Mouse (Mus musculus) myocyte (in vitro differentiated cells): ENCODE results near the gene Bag5. TPM values are rescaled to one million over a fixed set of nuclear protein-coding genes. Genes with fewer than 3 reads are reported as not detected.

Source experiments
- H3K27me3 ChIP-seq: one replicate; pipeline ENCODE4 v1.6.1; 2011; ENCODE audit not compliant: control insufficient read depth, insufficient read depth, insufficient read length
- H3K36me3 ChIP-seq: one replicate; pipeline ENCODE4 v1.6.1; 2011; ENCODE audit not compliant: control insufficient read depth, insufficient read depth
- H3K4me2 ChIP-seq: one replicate; pipeline ENCODE4 v1.6.1; 2011; ENCODE audit warnings: low read depth, control low read depth
- H3K4me3 ChIP-seq: one replicate; pipeline ENCODE4 v1.5.1; 2011; ENCODE audit warnings: mild to moderate bottlenecking, control low read depth, moderate library complexity
- H3K79me2 ChIP-seq: one replicate; pipeline ENCODE4 v1.6.1; 2011; ENCODE audit not compliant: control insufficient read depth, insufficient read depth
- H3ac ChIP-seq: one replicate; pipeline ENCODE4 v1.6.1; 2011; ENCODE audit not compliant: control insufficient read depth, insufficient read length
- CEBPB ChIP-seq: IDR thresholded peaks from 2 replicates; pipeline ENCODE4 v1.6.1; 2011; ENCODE audit warnings: mild to moderate bottlenecking, moderate library complexity; ENCODE audit not compliant: poor library complexity, insufficient read depth, severe bottlenecking
- E2F4 ChIP-seq: IDR thresholded peaks from one replicate; pipeline ENCODE4 v1.6.1; 2011; ENCODE audit warnings: mild to moderate bottlenecking, control low read depth, moderate library complexity; ENCODE audit not compliant: insufficient read depth
- MAX ChIP-seq: IDR thresholded peaks from one replicate; pipeline ENCODE4 v1.6.1; 2011; ENCODE audit warnings: low read depth, mild to moderate bottlenecking, control low read depth
- MYOD1 ChIP-seq, 3 experiments: IDR thresholded peaks; one replicate each; pipeline ENCODE4 v1.6.1; 2011; ENCODE audit warnings: control low read depth in 2 of 3, low read depth in 2 of 3, mild to moderate bottlenecking in 2 of 3, moderate library complexity in 1 of 3; ENCODE audit not compliant: insufficient read length in 2 of 3, control insufficient read depth in 1 of 3
- MYOG ChIP-seq, 3 experiments: IDR thresholded peaks; one replicate each; pipeline ENCODE4 v1.6.1; 2011; ENCODE audit warnings: control low read depth in 2 of 3, low read depth in 2 of 3, mild to moderate bottlenecking in 2 of 3; ENCODE audit not compliant: insufficient read length in 2 of 3, control insufficient read depth in 1 of 3, insufficient read depth in 1 of 3
- POLR2A ChIP-seq: IDR thresholded peaks from one replicate; pipeline ENCODE4 v1.6.1; 2011; ENCODE audit warnings: low read depth, mild to moderate bottlenecking, control low read depth, moderate library complexity; ENCODE audit not compliant: insufficient read length
- POLR2AphosphoS2 ChIP-seq: IDR thresholded peaks from one replicate; pipeline ENCODE4 v1.6.1; 2011; ENCODE audit warnings: low read depth, control low read depth; ENCODE audit not compliant: insufficient read length
- REST ChIP-seq: IDR thresholded peaks from one replicate; pipeline ENCODE4 v1.6.1; 2011; ENCODE audit warnings: mild to moderate bottlenecking, control low read depth, moderate library complexity; ENCODE audit not compliant: insufficient read depth, insufficient read length
- SRF ChIP-seq: IDR thresholded peaks from one replicate; pipeline ENCODE4 v1.6.1; 2011; ENCODE audit warnings: low read depth; ENCODE audit not compliant: control insufficient read depth, insufficient read length
- TCF12 ChIP-seq: IDR thresholded peaks from one replicate; pipeline ENCODE4 v1.6.1; 2011; ENCODE audit warnings: mild to moderate bottlenecking, control low read depth; ENCODE audit not compliant: poor library complexity, insufficient read depth, severe bottlenecking
- TCF3 ChIP-seq: IDR thresholded peaks from one replicate; pipeline ENCODE4 v1.6.1; 2011; ENCODE audit warnings: low read depth, control low read depth; ENCODE audit not compliant: insufficient read length
- USF1 ChIP-seq: IDR thresholded peaks from one replicate; pipeline ENCODE4 v1.6.1; 2011; ENCODE audit warnings: low read depth, mild to moderate bottlenecking, control low read depth, moderate library complexity
- polyA plus RNA-seq: library from polyadenylated mRNA; unstranded; fragments of >200 nt; fragmentation: generic; extraction: Trizol; gene quantifications from one replicate; pipeline ENCODE4 v1.2.1, GENCODE M21; 2012; ENCODE audit warnings: missing spikeins

The Bag5 gene
- polyA plus RNA-seq, 1 experiment = 20.3 TPM

GRCm38 (mm10) chr12:111734912-111735311, 21.9 kb upstream of the Bag5 start:
- H3K27me3 ChIP-seq = no peaks in the 10 kb centered on the region
- H3K36me3 ChIP-seq = no peaks in the 10 kb centered on the region
- H3ac ChIP-seq = no peak overlapping the region
- TF ChIP-seq CEBPB = no peak
- TF ChIP-seq E2F4 = no peak
- no peak for TF ChIP-seq POLR2AphosphoS2
- TF ChIP-seq MYOD1 (IDR thresholded peaks at IDR 0.05; ENCODE audit: control insufficient read depth in 1 of 3, insufficient read length in 2 of 3, low read depth in 2 of 3) = no peak
- no peak for TF ChIP-seq REST
- no peak for TF ChIP-seq MYOG (IDR thresholded peaks at IDR 0.05; ENCODE audit: control insufficient read depth in 1 of 3, insufficient read depth in 1 of 3, insufficient read length in 2 of 3, low read depth in 2 of 3)
- no peak for TF ChIP-seq TCF3
- no peak for TF ChIP-seq MAX
- no peak for TF ChIP-seq USF1
- TF ChIP-seq POLR2A = no peak
- TF ChIP-seq SRF = no peak
- no peak for TF ChIP-seq TCF12
- H3K79me2 ChIP-seq = no peaks in the 10 kb centered on the region
- H3K4me2 ChIP-seq = no peak overlapping the region
- no peak overlapping the region for H3K4me3 ChIP-seq

- Histone ChIP-seq H3K4me2 (peak overlapping the region; percentile 34), H3ac (no peak overlapping the region), H3K4me3 (no peak overlapping the region), H3K27me3 (no peaks in the 10 kb centered on the region), H3K36me3 (no peaks in the 10 kb centered on the region), H3K79me2 (no peaks in the 10 kb centered on the region)
- TF ChIP-seq TCF12 (no peak), MYOD1 (IDR thresholded peaks at IDR 0.05; ENCODE audit: control insufficient read depth in 1 of 3, insufficient read length in 2 of 3, low read depth in 2 of 3) (no peak), POLR2A (no peak)
Observed at GRCm38 (mm10) chr12:111732921-111733320, 19.9 kb upstream of the Bag5 start.

- TF ChIP-seq USF1 (peak; percentile 68), SRF (no peak), TCF12 (no peak), MAX (no peak), E2F4 (no peak), MYOG (IDR thresholded peaks at IDR 0.05; ENCODE audit: control insufficient read depth in 1 of 3, insufficient read depth in 1 of 3, insufficient read length in 2 of 3, low read depth in 2 of 3) (peak; percentile 66 to 97 (median 85)), POLR2A (no peak), TCF3 (peak; percentile 66), REST (no peak), MYOD1 (IDR thresholded peaks at IDR 0.05; ENCODE audit: control insufficient read depth in 1 of 3, insufficient read length in 2 of 3, low read depth in 2 of 3) (peak in 2 of 3 experiments; percentile 83 to 94), CEBPB (no peak)
- peak overlapping the region; percentile 64 for H3K4me2 ChIP-seq
- no peak overlapping the region for H3ac ChIP-seq
- H3K27me3 ChIP-seq = no peaks in the 10 kb centered on the region
- no peaks in the 10 kb centered on the region for H3K79me2 ChIP-seq
- no peaks in the 10 kb centered on the region for H3K36me3 ChIP-seq
- H3K4me3 ChIP-seq = no peak overlapping the region
Observed at GRCm38 (mm10) chr12:111731822-111732807, 19.1 kb upstream of the Bag5 start.

- no peak overlapping the region for H3K4me2 ChIP-seq
- TF ChIP-seq POLR2AphosphoS2 (no peak), E2F4 (no peak), POLR2A (no peak), REST (no peak), TCF3 (no peak), MYOG (IDR thresholded peaks at IDR 0.05; ENCODE audit: control insufficient read depth in 1 of 3, insufficient read depth in 1 of 3, insufficient read length in 2 of 3, low read depth in 2 of 3) (no peak), MAX (no peak), MYOD1 (IDR thresholded peaks at IDR 0.05; ENCODE audit: control insufficient read depth in 1 of 3, insufficient read length in 2 of 3, low read depth in 2 of 3) (no peak), SRF (no peak), TCF12 (no peak), USF1 (no peak), CEBPB (no peak)
- no peaks in the 10 kb centered on the region for H3K79me2 ChIP-seq
- H3K36me3 ChIP-seq = peaks cover 3% of the 10 kb centered on the region
- H3K27me3 ChIP-seq = no peaks in the 10 kb centered on the region
- H3K4me3 ChIP-seq = no peak overlapping the region
- H3ac ChIP-seq = no peak overlapping the region
Observed at GRCm38 (mm10) chr12:111727956-111728355, 14.9 kb upstream of the Bag5 start.
